Mouse (Mus musculus): ENCODE data around the gene Nkiras1. TPM values are rescaled to one million over a fixed set of nuclear protein-coding genes. Genes with fewer than 3 reads are reported as not detected.
A peak's percentile ranks its signal among the peaks of the same experiment; 100 is the strongest.

The Nkiras1 gene
- polyA plus RNA-seq, 1 experiment from 2014 or later = 18.1 TPM

GRCm38 (mm10) chr14:18303262-18303661 is 32.3 kb downstream of the Nkiras1 start:
- no peak overlapping the region for H3K4me2 ChIP-seq (ENCODE audit: low read length)
- TF ChIP-seq CTCF (IDR thresholded peaks at IDR 0.05; ENCODE audit: low read depth) = no peak
- H3K27ac ChIP-seq = peak overlapping the region; percentile 54; the same call in 1 of the 2 replicates
- DNase-seq (ENCODE audit: low spot score) (no peak), ATAC-seq (replicated peaks; ENCODE audit: low FRiP score, low read depth) (no peak)
- H3K9ac ChIP-seq (ENCODE audit: low read depth, low read length) = no peak overlapping the region
- no peaks in the 10 kb centered on the region for H3K4me1 ChIP-seq (replicated peaks; ENCODE audit: insufficient read depth, low read length)
- H3K4me3 ChIP-seq (replicated peaks; ENCODE audit: low read depth, low read length) = no peak overlapping the region
- 50% methylated on average over 4 of the region's 4 CpGs for WGBS
- H3K36me3 ChIP-seq (ENCODE audit: insufficient read depth, low read length) = no peaks in the 10 kb centered on the region
- no peaks in the 10 kb centered on the region for H3K27me3 ChIP-seq (ENCODE audit: insufficient read depth, low read length)
- H3K9me3 ChIP-seq (replicated peaks; ENCODE audit: low read length) = no peaks in the 10 kb centered on the region

- Histone ChIP-seq H3K9me3 (replicated peaks; ENCODE audit: low read length) (no peaks in the 10 kb centered on the region), H3K4me1 (replicated peaks; ENCODE audit: insufficient read depth, low read length) (no peaks in the 10 kb centered on the region), H3K27ac (peak overlapping the region; percentile 54; the same call in 1 of the 2 replicates), H3K36me3 (ENCODE audit: insufficient read depth, low read length) (no peaks in the 10 kb centered on the region), H3K9ac (ENCODE audit: low read depth, low read length) (no peak overlapping the region), H3K27me3 (ENCODE audit: insufficient read depth, low read length) (no peaks in the 10 kb centered on the region), H3K4me3 (replicated peaks; ENCODE audit: low read depth, low read length) (no peak overlapping the region), H3K4me2 (ENCODE audit: low read length) (no peak overlapping the region)
- 59% methylated on average over 5 of the region's 5 CpGs for WGBS
- ATAC-seq (replicated peaks; ENCODE audit: low FRiP score, low read depth) = peak; percentile 63; the same call in 1 of the 2 replicates
- peak; percentile 23 for DNase-seq (ENCODE audit: low spot score)
- TF ChIP-seq CTCF (IDR thresholded peaks at IDR 0.05; ENCODE audit: low read depth) = no peak
These were observed 33.2 kb downstream of the Nkiras1 start for GRCm38 (mm10) chr14:18304165-18304564.

GRCm38 (mm10) chr14:18317457-18318411 is 46.8 kb downstream of the Nkiras1 start:
- Histone ChIP-seq H3K27ac (no peak overlapping the region), H3K36me3 (ENCODE audit: insufficient read depth, low read length) (no peaks in the 10 kb centered on the region), H3K27me3 (ENCODE audit: insufficient read depth, low read length) (no peaks in the 10 kb centered on the region), H3K4me2 (ENCODE audit: low read length) (no peak overlapping the region), H3K9me3 (replicated peaks; ENCODE audit: low read length) (no peaks in the 10 kb centered on the region), H3K4me1 (replicated peaks; ENCODE audit: insufficient read depth, low read length) (no peaks in the 10 kb centered on the region), H3K9ac (ENCODE audit: low read depth, low read length) (no peak overlapping the region), H3K4me3 (replicated peaks; ENCODE audit: low read depth, low read length) (no peak overlapping the region)
- no peak for TF ChIP-seq CTCF (IDR thresholded peaks at IDR 0.05; ENCODE audit: low read depth)
- ATAC-seq (replicated peaks; ENCODE audit: low FRiP score, low read depth) (no peak), DNase-seq (ENCODE audit: low spot score) (no peak)
- 61% methylated on average over 11 of the region's 11 CpGs for WGBS

GRCm38 (mm10) chr14:18326968-18327672 is 56.2 kb downstream of the Nkiras1 start:
- peak; percentile 36 for TF ChIP-seq CTCF (IDR thresholded peaks at IDR 0.05; ENCODE audit: low read depth)
- Histone ChIP-seq H3K9me3 (replicated peaks; ENCODE audit: low read length) (no peaks in the 10 kb centered on the region), H3K36me3 (ENCODE audit: insufficient read depth, low read length) (no peaks in the 10 kb centered on the region), H3K9ac (ENCODE audit: low read depth, low read length) (peak overlapping the region; percentile 69), H3K4me2 (ENCODE audit: low read length) (peak overlapping the region; percentile 82), H3K27ac (0 out of 2 replicates have a peak overlapping the region, but pooled peaks have one; percentile 25), H3K27me3 (ENCODE audit: insufficient read depth, low read length) (no peaks in the 10 kb centered on the region), H3K4me3 (replicated peaks; ENCODE audit: low read depth, low read length) (peak overlapping the region; percentile 42), H3K4me1 (replicated peaks; ENCODE audit: insufficient read depth, low read length) (peaks cover 16% of the 10 kb centered on the region)
- 2% methylated on average over 37 of the region's 37 CpGs for WGBS
- ATAC-seq (replicated peaks; ENCODE audit: low FRiP score, low read depth) (peak; percentile 76), DNase-seq (ENCODE audit: low spot score) (peak; percentile 36)

GRCm38 (mm10) chr14:18330789-18331692 is 60.1 kb downstream of the Nkiras1 start:
- Histone ChIP-seq H3K4me1 (replicated peaks; ENCODE audit: insufficient read depth, low read length) (peaks cover 16% of the 10 kb centered on the region), H3K9ac (ENCODE audit: low read depth, low read length) (peak overlapping the region; percentile 98), H3K9me3 (replicated peaks; ENCODE audit: low read length) (no peaks in the 10 kb centered on the region), H3K36me3 (ENCODE audit: insufficient read depth, low read length) (no peaks in the 10 kb centered on the region), H3K27ac (peak overlapping the region; percentile 89), H3K4me2 (ENCODE audit: low read length) (peak overlapping the region; percentile 93), H3K27me3 (ENCODE audit: insufficient read depth, low read length) (no peaks in the 10 kb centered on the region), H3K4me3 (replicated peaks; ENCODE audit: low read depth, low read length) (peak overlapping the region; percentile 90)
- 1% methylated on average over 48 of the region's 99 CpGs for whole genome bisulfite sequencing
- no peak for TF ChIP-seq CTCF (IDR thresholded peaks at IDR 0.05; ENCODE audit: low read depth)
- no peak; the same call in none of the 2 replicates for ATAC-seq (replicated peaks; ENCODE audit: low FRiP score, low read depth)
- DNase-seq (ENCODE audit: low spot score) = peak; percentile 74
